Mouse (Mus musculus) frontal cortex, adult (tissue): ENCODE results near the gene Flad1.
"Not testable (repeated sequence)": the region's sequence is repeated elsewhere in the genome, so short reads cannot be mapped to it uniquely, and the experiment has no call there.

ENCODE experiments used
- ATAC-seq: cut with Nextera tagmentation; 2 replicates; pipeline ENCODE4 v1.9.2; 2017; ENCODE audit warnings: mild to moderate bottlenecking, moderate library complexity, mixed read lengths; ENCODE audit not compliant: low TSS enrichment

The Flad1 gene

DNA sequence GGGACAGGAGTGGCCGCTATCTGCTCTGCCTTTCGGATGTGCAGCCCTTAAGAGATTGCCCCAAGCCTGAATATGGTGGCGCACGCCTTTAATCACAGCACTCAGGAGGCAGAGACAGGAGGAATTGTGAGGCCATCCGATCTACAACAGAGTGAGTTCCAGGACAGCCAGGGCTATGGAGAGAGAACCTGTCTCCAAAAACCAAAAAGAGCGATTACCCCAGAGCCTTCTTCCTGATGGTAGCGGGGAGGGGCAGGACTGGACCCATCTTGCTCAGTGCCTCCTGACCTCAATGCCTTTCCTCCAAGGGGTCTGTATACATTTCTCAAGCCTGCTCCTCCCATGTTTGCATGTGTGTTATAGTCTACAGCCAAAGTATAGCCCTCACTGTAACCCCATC is 17.4 kb upstream of the Flad1 start:
- not testable (repeated sequence) for ATAC-seq

DNA sequence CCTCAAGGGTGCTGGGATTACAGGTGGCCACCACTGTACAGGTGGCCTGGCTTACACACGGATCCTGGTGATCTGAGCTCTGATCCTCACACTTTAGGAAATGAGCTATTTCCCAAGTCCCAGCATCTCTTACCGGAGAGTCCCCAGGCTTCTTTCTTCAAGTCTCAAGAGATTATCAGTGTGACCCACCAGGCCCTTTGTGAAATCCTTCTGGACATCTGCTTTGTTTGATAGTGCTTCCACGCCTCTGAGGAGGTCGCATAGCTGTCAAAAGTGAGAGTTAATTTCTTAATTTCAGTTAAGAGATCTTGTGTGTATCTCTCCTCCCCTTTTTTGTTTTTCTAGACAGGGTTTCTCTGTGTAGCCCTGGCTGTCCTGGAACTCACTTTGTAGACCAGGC is 14.2 kb upstream of the Flad1 start:
- no peak for ATAC-seq

DNA sequence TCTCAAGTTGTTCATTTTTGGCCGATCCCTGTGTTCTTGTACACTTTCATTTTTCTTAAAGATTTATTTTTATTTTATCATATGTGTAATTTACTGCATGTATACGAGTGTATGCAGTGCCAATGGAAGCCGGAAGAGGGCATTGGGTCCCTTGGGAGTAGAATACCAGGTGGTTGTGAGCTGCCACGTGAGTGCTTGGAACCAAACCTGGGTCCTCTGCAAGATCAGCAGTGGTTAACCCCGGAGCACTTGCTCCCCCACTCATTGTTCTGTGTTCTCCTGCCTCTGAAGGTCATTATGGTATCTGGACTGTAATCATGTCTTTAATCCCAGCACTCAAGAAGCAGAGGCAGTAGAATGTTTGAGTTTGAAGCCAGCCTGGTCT is 13.5 kb upstream of the Flad1 start:
- ATAC-seq, result no peak

DNA sequence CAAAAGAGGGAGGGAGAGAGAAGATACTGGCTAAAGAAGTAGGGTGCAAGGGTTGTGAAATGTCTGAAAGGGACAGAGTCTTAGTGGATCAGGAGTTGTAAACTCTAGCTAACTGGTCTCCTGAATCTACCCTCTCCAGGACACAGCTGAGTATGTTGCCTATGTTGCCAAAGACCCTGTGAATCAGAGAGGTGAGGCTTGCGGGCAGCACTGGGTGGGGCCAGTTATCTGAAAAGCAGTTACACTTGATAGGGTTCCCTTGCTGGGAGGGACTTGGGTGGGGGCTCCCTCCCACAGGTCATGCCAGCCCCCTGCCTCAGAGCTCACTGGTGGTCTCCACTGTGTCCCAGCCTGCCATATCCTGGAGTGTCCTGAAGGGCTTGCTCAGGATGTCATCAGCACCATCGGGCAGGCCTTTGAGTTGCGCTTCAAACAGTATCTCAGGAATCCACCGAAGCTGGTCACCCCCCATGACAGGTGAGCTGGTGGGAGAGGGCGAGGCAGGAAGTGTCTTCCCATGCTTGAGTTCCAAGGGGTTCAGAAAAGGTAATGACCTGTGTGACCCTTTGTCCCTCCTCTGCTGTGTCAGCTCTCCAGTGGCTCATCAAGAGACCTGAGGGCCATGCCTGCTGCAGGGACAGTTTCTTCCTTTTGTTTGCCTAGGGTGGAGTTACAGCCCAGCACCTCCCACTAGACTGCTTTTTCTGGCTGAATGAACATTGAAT is 12.9 kb upstream of the Flad1 start:
- no peak for ATAC-seq

DNA sequence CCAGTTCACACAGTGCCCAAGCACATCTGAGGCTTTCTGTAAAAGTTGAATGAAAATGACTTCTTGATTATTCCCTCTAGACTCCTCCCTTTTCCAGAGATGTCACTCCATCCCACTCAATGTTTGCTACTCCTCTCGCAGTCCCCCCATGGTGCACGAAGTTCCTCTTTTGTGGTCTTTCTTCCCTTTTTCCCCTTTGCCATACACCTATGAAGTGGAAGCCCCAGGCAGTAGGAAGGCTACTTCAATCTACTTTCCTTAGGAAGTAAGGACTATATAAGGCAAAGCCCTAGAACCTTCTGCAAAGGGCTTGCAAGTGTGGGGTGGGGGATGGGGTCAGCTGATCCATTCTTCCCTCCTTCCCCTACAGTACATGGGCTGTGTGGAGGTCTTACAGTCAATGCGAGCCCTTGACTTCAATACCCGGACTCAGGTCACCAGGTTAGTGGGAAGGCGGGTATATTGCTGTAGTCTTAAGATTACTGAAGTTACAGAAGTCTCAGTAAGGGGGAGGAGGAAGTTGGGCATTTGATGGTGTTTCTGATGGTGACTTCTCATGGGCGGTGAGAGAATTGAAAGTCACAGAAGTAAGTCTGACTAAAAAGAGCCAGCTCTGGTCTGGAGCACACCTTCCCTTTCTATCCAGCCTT is 11.0 kb upstream of the Flad1 start:
- ATAC-seq, result no peak

DNA sequence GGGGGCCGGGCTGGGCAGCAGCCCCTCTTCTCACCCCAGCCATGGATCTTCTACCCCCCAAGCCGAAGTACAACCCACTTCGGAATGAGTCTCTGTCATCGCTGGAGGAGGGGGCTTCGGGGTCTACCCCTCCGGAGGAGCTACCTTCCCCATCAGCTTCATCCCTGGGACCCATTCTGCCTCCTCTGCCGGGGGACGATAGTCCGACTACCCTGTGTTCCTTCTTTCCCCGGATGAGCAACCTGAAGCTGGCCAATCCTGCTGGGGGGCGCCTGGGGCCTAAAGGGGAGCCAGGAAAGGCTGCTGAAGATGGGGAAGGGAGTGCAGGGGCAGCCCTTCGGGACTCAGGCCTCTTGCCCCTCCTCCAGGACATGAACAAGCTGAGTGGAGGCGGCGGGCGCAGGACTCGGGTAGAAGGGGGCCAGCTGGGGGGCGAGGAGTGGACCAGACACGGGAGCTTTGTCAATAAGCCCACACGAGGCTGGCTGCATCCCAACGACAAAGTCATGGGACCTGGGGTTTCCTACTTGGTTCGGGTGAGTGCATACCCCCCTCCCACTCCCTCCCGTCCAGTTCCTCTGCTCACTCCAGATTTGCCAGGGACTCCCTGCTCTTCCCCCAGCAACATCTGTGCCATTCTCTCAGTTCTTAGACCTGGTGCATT is 10.3 kb upstream of the Flad1 start:
- ATAC-seq, result 0 out of 2 replicates have a peak, but pooled peaks have one; percentile 2

DNA sequence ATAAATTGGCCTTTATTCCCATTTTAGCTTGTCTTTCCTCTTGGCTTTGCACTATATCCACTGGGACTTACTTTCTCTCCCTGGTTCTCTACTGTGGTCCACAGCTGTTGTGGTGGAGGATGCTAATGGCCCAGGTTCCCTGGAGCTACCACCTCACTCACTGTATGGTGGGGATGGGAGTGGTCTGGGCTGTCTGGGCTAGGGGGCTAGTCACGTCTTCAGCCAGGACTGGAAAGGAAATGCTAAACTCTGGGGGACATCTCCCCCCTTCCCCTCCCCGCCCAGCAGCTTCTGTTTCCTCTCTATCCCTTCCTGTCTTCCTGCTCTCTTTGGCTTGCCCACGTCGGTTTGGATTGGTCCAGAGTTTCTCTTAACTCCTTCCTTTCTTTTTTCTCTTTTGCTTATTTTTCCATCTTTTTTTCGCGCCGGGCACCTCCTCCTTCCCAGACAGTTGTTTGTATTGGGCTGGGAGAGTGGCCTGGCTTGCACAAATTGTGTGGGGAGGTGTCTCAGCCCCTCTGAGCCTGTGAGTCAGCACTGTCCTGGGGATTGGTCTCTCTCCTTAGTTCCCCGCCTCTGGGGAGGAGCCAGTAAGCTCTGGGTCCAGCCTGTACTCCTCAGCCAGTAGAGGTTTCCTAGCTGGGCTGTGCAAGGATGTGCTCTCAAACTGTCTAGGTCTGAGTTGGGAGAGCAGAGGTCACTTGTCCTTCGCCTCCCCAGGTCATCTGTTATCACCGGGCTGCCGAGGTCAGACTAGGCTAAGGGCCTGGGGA is 9.5 kb upstream of the Flad1 start:
- peak; percentile 79 for ATAC-seq

DNA sequence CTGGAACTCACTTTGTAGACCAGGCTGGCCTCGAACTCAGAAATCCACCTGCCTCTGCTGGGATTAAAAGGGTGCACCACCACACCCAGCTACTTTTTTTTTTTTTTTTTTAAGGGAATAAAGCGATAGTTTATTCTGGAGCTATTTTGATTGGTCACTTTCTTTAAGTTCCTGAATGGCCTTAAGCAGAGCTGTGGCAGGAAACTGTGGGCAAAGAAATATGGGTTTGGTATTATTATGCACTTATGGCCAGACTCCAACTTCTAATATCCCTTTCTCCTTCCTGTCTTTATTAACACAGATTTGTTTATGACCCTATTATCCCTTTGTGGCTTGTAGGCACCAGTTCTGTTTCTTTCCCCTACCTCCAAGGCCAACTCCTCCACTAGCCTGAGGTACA is 8.8 kb upstream of the Flad1 start:
- no peak for ATAC-seq

DNA sequence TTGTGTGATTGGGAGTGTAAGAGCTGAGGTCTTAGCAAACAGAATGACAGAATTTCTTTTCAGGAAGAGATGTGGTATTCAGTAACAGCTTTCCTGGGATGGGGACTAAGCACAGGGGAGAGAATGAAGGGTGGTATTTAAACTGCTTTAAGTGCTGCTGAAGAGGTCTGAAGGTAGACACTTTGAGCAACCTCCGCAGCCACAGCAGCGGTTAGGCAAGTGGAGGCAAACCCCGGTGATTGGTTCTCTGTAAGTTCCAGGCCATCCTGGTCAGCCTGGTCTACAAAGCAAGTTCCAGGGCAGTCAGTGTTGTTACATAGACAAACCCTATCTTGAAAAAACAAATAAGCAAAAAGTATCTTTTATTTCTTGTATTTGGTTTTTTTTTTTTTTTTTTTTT is 8.3 kb upstream of the Flad1 start:
- ATAC-seq, result no peak

DNA sequence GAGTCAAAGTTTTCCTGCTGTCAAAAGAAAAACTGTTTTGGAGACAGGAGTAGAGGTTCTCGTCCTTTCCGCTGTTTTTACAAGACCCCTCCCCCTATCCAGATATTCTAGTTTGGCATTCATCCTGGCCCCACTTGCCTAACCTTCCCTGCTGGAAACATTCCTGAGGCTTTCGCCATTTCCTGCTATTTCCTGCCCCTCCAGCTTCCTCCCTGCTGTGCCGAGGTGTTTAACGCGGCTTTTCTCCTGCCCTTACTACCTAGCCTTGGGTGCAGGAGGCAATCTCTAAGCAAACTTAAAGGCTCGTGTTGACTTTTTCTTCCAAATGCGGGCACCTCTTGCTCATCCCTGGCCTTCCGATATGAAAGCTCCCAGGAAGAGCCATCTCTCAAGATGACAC is 7.9 kb upstream of the Flad1 start:
- no peak for ATAC-seq

DNA sequence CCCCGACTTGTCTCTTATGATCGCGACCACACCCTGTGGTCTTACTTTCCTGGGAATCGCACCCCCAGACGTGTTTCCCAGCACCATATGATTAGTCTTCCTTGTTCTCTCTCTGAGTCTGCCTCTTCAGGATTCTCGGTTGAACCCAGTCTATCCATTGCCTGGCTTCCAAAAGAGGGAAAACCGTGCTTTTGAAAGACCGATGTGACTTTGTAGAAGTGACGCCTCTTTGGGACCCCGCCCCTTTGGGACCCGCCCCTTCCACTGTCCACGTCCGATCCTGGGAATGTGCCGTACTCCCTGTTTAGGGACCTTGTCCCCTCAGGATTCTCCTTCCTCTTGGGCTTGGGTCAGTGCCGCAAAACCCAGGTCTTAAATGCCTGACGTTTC is 7.2 kb upstream of the Flad1 start:
- ATAC-seq, result no peak

DNA sequence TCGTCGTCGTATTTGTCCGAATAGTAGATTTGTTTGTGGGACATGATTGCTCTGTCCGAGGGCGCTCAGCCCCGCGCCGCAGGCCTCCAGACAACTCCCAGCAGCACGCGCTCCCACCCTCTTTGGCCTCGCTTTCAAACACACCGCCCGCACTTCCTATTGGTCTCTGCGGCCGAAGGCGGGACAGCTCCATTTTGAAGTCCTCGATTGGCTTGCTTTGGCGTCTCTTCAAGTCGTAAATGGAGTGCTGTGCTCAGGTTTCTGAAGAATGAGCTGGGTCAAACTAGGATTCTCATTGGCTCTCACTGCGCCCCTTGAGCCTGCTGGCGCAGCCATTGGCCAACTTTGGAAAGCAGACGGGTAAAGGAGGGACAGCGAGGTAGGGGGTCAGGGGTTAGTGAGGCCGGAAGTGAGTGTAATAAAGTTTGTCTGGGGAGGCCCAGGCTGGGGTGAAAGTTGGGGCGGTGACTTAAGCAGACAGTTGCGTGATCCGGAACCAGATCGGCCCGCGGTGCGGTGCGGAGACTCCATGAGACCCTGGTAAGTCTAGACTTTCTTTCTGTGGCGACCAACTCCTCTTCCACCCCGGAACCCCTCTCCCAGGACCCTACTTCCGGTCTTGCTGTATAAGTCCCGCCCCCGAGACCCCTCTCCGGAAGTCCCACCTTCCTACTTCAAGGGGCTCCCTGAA is 6.6 kb upstream of the Flad1 start, which contains the start of the genes Cks1b and Shc1:
Cks1b (minus strand) TSS at position 214 of the 691 bp plus-strand sequence.
Shc1 (plus strand) TSS at position 274 of the 691 bp plus-strand sequence.
- peak; percentile 87 for ATAC-seq

DNA sequence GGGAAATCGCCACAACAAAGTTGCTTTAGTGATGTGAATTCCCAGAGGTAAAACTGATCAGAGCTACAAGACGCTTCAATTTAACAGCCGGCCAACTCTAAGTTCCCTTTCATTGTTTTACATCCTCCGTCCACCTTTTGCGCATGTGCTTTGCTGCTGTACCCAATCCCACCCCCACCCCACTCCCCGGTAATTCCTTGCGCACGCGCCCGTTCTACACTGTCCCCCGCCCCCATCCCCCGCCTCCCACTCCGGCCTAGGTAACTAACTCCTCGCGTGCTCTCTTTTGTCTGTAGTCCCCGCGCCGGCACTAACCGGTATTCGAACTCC is 6.1 kb upstream of the Flad1 start:
- ATAC-seq, result no peak

DNA sequence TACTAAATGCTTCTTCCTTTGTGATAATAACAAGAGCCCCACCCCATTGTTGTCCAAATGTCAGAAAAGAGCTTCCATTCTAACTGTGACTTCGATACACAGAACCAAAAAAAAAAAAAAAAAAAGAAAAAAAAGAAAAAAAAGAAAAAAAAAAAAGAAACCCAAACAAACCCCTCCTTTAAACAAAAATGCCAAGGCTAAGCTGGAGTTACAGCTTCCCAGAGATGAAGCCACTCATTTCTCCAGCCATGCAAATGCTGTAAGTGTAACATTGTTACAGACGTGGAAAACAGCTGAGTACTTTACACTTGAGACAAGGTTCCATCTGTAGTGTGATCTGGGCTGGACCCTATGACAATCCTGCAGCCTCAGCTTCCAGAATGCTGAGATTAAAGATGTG is 5.5 kb upstream of the Flad1 start:
- no peak for ATAC-seq

DNA sequence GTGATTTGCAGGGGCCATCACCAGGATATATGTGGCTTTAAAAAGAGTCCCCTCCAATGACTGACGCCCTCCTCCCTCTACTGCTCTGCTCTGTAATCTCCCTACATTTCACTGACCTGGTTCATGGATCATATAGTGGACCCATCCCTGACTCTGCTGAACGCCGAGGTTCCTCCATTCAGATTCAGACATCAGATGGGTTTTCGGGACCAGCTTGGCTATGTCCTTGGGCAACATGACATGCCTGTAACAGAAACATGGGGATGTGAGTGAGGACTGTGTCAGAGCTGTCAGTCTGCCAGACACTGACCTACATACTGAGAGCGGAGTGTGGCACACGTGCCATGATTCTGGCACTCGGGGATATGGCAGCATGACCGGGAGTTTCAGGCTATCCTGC is 4.5 kb upstream of the Flad1 start:
- ATAC-seq, result no peak

DNA sequence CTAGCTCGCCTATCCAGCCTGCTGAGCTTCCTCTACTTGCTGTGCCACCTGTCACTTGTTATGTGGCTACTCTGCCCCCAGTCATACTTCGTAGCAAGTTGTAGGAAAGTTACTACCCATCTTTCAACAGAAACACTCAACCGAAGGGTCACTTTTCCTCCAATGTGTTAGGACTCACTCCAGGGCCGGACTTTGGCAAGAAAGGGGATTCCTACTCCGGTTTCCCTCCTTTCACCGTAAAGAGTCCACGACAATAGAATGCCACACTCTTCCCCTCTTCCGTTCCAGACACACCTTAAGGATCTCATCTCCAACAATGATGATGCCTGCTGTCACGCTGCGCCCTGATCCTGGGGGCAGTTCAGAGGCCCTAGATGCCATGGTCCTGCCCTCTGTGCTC is 806 bp downstream of the Flad1 start:
- 0 out of 2 replicates have a peak, but pooled peaks have one; percentile 0 for ATAC-seq

DNA sequence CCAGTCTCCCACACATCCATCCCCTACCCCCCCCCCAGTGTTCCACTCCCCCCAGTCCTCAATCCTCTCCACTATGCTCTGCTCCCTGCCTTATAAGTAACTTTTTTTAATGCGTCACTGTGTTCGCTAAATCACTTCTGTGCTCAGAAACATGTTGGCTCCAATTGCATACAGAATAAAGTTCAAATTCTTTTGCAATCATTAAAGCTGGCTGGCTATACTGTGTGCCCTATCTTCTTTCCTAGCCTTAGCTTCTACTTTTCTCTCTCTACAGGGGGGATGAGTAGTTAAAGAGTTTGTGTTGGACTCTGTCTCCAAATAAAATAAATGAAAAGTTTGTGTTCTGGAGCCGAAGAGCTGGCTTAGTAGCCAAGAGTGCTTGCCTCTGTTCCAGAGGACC is 2.0 kb downstream of the Flad1 start:
- no peak for ATAC-seq

DNA sequence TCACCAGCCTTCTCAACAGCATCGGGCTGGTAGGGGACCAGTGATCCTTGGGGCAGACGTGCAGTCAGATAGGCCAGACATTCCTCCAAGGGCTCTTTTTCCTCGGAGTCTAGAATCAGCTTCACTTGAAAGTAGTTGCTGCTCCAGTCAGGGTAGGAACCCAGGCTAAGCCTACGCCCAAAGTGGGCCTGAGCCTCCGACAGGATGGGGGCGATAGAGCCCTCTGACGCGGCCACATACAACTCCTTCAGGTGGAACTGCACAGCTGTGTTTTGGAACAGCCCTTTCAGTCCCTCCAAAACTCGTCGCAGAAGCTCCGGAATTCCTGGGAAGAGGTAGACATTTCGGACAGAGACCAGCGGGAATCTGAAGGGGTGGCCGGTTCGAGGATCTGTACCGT is 3.2 kb downstream of the Flad1 start:
- ATAC-seq, result no peak

DNA sequence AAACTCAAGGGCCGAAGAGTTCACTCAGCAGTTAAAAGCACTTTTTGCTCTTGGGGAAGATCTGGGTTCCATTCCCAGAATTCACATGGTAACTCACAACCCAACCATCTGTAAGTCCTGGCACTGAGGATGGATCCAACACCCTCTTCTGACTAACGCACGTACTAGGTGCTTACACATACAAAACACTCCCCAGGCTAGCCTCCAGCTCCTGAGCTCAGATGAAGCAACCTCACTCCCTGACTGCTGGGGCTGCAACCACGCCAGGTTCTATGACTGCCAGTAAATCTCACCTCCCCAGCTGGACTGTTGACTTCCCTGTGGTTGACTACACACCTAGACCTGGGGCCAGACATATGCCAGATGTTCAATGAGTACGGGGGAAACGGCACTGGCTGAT is 4.8 kb downstream of the Flad1 start:
- no peak for ATAC-seq

DNA sequence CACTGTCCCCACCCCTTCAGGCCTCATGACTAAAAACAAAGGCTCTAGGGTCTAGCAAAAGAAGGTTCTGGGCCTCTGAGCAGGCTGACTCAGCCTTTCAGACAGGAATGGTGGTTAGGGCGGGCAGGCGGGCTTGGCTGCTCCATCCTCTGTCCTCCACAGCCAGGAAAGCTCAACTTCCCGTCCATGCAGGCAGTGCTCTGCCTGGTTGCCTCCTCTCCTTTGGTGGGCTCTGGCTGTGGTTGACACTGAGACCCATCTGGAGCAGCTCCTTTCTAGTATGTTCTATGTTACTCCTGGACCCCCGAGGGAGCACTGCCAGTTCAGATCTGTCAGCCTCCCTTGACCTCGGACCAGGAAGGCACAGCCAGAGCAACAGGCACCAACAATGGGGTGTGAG is 9.0 kb downstream of the Flad1 start, which contains the start of gene Lenep:
Lenep (minus strand) TSS at position 101 of the 400 bp plus-strand sequence.
- ATAC-seq, result no peak

DNA sequence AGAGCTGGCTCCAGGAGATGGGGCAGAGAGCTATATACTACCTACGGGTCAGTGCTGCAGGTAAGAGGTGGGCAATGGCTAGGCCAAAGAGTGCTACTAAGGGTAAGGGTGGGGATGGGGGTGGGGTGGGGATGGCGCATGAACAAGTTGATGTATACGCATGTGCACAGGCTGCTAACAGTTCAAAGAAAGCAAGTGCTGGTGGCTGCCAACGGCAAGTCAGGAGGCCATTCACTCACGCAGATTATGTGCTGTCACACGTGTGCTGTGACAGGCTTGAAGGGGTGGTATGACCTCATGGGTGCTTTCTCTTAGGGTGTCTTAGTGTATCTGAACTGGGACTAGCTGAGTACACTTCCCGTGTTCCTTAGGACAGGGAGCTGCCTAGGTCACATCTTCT is 10.3 kb downstream of the Flad1 start:
- no peak for ATAC-seq

DNA sequence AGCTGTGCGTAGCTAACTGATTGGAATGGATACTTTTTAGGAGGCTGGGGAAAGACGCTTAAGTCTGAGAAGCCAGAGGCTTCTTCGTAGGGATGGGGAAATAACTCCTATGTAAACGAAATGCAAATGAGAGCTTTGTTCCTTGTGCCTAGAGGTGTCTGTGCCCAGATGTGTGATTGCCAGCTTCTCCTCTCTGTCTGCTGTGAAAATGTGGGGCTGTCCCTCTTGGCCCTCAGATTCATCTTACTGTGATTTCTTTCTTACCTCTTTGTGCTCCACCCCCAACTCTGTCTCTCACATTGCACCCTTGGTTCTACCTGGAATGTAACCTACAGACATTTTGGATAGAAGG is 15.0 kb downstream of the Flad1 start:
- ATAC-seq, result no peak
